Mouse (Mus musculus) limb, embryonic 15.5 days (tissue): ENCODE results near the gene Wfdc9. TPM values are rescaled to one million over a fixed set of nuclear protein-coding genes. Genes with fewer than 3 reads are reported as not detected.

Source experiments
- ATAC-seq: fragments of 200-750 bp; cut with Nextera tagmentation; 2 replicates; pipeline ENCODE4 v1.8.0; 2017; ENCODE audit warnings: low read depth, moderate TSS enrichment; ENCODE audit not compliant: insufficient number of reproducible peaks, low FRiP score, low TSS enrichment
- H3K27ac ChIP-seq: fragments of 300-500 bp; sonication (generic); 2 replicates; pipeline ENCODE4 v1.5.1; 2015; ENCODE audit warnings: moderate library complexity, mild to moderate bottlenecking, inconsistent platforms
- H3K27me3 ChIP-seq: fragments of 300-500 bp; sonication (generic); 2 replicates; pipeline ENCODE4 v1.6.1; 2015; ENCODE audit warnings: inconsistent platforms
- H3K36me3 ChIP-seq: fragments of 300-500 bp; sonication (generic); 2 replicates; pipeline ENCODE4 v1.6.1; 2015; ENCODE audit warnings: inconsistent platforms
- H3K4me1 ChIP-seq: fragments of 300-500 bp; sonication (generic); 2 replicates; pipeline ENCODE4 v1.6.1; 2015; ENCODE audit warnings: inconsistent platforms
- H3K4me2 ChIP-seq: fragments of 300-500 bp; sonication (generic); 2 replicates; pipeline ENCODE4 v1.6.1; 2015; ENCODE audit warnings: mild to moderate bottlenecking, inconsistent platforms
- H3K4me3 ChIP-seq: fragments of 300-500 bp; sonication (generic); 2 replicates; pipeline ENCODE4 v1.5.1; 2015; ENCODE audit warnings: mild to moderate bottlenecking, inconsistent platforms
- H3K9ac ChIP-seq: fragments of 300-500 bp; sonication (generic); 2 replicates; pipeline ENCODE4 v1.6.1; 2015; ENCODE audit warnings: inconsistent platforms
- H3K9me3 ChIP-seq: fragments of 300-500 bp; sonication (generic); 2 replicates; pipeline ENCODE4 v1.6.1; 2016; ENCODE audit warnings: inconsistent platforms
- WGBS: fragments of 180-500 bp; shearing (Covaris S2); methylation state at CpG from one replicate; pipeline ENCODE4 v1.1.7; 2015; 5-methylcytosine and 5-hydroxymethylcytosine counted together
- polyA plus RNA-seq: library from polyadenylated mRNA; unstranded; fragments of >200 nt; fragmentation: Nextera tagmentation; extraction: Ambion mirVana; gene quantifications from 2 replicates; pipeline ENCODE4 v1.2.1, GENCODE M21; 2015

Wfdc9 gene
- polyA plus RNA-seq, result not detected in 2 replicates

DNA sequence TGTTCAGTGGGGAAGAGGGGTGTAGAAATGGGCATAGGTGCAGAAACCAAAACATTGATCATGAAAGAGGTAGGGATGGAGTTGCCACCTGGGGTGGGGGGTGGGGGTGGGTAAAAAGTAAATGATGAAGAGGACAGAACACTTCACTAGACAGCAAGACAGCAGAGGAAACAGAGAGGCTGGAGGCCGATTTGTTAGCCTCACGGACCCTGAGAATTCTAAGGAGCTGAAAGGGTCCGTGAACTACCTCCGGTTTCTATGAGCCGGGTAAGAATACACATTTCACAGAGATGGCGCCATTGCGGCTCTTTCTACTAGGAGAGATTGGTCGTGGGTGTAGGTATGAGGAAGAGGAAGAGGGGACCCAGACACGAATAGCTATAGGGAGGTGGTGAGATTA lies at the start of gene Wfdc9:
TSS of gene Wfdc9 (minus strand) at position 101 of the 400 bp plus-strand sequence.
- 80% methylated on average over 9 of the region's 9 CpGs for WGBS
- H3K27me3 ChIP-seq, result 0 out of 2 replicates have a peak, but pooled peaks cover 4% of the 10 kb centered on the region
- H3K27ac ChIP-seq, result no peak within 1 kb of the TSS
- no peak within 1 kb of the TSS for H3K4me3 ChIP-seq
- H3K36me3 ChIP-seq, result no peaks in the 10 kb centered on the region
- H3K9ac ChIP-seq, result no peak within 1 kb of the TSS
- no peak within 1 kb of the TSS for H3K4me2 ChIP-seq
- no peaks in the 10 kb centered on the region for H3K9me3 ChIP-seq
- ATAC-seq, result no peak
- H3K4me1 ChIP-seq, result no peaks in the 10 kb centered on the region

DNA sequence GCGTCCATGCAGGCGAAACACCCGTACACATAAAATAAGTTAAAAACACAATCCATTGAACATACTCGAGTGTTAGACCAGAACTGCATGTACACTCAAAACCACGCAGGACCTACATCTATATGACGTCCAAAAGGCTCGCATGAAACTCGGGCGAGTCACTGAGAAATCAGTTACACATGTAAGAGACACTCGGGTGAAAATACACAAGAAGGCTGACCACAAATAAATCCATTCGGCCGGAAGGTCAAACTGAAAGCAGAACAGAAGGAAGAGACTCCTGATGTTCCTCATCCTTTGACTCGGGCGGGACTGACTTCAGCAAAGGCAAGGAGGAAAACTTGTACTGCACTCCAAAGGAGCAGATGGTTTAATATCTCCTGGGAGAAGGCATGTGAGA lies 49.6 kb upstream of the Wfdc9 start:
- Histone ChIP-seq H3K4me2 (no peak overlapping the region), H3K4me1 (no peaks in the 10 kb centered on the region), H3K4me3 (no peak overlapping the region), H3K27ac (no peak overlapping the region), H3K36me3 (no peaks in the 10 kb centered on the region), H3K9ac (no peak overlapping the region), H3K27me3 (no peaks in the 10 kb centered on the region), H3K9me3 (no peaks in the 10 kb centered on the region)
- 84% methylated on average over 14 of the region's 14 CpGs for WGBS
- no peak for ATAC-seq

DNA sequence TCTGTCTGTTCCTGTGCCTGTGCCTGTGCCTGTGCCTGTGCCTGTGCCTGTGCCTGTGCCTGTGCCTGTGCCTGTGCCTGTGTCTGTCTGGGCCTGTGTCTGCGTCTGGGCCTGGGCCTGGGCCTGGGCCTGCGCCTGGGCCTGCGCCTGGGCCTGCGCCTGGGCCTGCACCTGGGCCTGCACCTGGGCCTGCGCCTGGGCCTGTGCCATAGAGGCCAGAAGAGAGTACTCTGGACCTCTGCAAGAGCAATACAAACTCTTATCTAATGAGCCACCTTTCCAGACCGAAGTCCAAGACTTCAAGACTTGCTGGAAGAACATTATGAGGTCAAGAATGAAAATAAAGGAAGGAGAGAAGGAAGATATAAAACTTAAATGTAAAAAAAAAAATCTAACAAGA lies 48.9 kb upstream of the Wfdc9 start:
- WGBS, result 89% methylated on average over 6 of the region's 6 CpGs
- no peak overlapping the region for H3K27ac ChIP-seq
- H3K4me1 ChIP-seq, result no peaks in the 10 kb centered on the region
- H3K4me3 ChIP-seq, result no peak overlapping the region
- H3K27me3 ChIP-seq, result no peaks in the 10 kb centered on the region
- H3K9me3 ChIP-seq, result no peaks in the 10 kb centered on the region
- H3K4me2 ChIP-seq, result no peak overlapping the region
- no peak for ATAC-seq
- no peaks in the 10 kb centered on the region for H3K36me3 ChIP-seq
- no peak overlapping the region for H3K9ac ChIP-seq

DNA sequence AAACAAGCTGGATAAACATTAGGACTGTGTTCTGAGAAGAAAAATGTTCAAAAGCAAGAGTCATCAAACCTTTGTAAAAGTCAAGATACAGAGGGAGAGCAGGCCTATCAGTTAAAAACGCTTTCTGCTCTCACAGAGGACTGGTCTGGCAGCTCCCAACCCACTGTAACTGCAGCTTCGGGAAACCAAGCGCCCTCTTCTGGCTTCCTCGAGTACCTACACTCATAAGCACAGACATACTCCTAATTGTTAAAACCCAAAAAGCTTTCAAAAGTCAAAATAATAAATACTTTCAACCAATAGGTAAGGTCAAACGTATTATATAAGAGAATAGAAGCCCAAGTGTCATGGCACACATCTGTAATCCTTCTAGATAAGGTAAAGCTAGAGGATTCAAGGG lies 47.9 kb upstream of the Wfdc9 start:
- no peaks in the 10 kb centered on the region for H3K9me3 ChIP-seq
- no peak overlapping the region for H3K9ac ChIP-seq
- WGBS, result 81% methylated on average over 5 of the region's 5 CpGs
- H3K4me2 ChIP-seq, result no peak overlapping the region
- no peak overlapping the region for H3K4me3 ChIP-seq
- no peak for ATAC-seq
- no peaks in the 10 kb centered on the region for H3K27me3 ChIP-seq
- H3K27ac ChIP-seq, result no peak overlapping the region
- H3K4me1 ChIP-seq, result no peaks in the 10 kb centered on the region
- H3K36me3 ChIP-seq, result no peaks in the 10 kb centered on the region

DNA sequence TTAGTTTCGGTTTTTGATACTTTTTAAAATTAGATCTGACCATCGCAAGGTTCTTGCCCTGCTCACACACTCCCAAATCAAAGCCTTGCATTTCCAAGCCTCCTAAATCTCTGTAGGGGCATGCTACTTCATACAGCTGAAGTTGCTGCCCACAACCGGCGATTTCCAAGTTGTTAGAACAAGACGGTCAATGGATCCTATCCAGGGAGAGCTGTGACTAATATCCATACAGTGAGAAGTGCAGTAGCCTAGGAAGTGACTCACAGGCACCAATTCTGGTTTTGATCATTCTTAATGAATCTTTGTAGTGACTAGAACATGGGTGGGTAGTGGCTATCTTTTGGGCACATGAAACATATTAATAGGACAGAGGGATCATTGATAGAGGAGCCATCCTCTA lies 45.4 kb upstream of the Wfdc9 start:
- Histone ChIP-seq H3K4me1 (no peaks in the 10 kb centered on the region), H3K9ac (no peak overlapping the region), H3K9me3 (no peaks in the 10 kb centered on the region), H3K4me3 (no peak overlapping the region), H3K27me3 (no peaks in the 10 kb centered on the region), H3K36me3 (no peaks in the 10 kb centered on the region), H3K4me2 (no peak overlapping the region), H3K27ac (no peak overlapping the region)
- ATAC-seq, result no peak
- 84% methylated on average over 5 of the region's 5 CpGs for WGBS

DNA sequence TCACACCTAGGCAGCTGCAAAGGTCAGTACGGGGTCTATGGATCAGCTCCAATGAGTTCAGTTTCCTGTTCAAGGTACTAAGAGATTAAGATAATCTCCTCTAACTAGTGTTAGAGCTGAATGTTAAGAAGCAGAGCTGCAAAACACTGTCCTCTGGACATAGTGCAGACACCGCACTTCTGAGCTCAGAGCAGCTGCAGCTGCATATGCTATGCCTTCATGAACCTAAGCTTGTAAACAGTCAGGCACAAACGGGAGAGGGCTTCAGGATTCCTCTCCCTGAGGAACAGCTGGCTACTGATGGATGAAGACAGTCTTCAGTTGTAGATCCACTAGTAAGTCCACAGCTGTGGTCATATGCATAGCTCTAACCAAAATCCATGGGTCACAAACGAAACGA lies 44.6 kb upstream of the Wfdc9 start:
- Histone ChIP-seq H3K4me1 (no peaks in the 10 kb centered on the region), H3K27ac (no peak overlapping the region), H3K9ac (no peak overlapping the region), H3K36me3 (no peaks in the 10 kb centered on the region), H3K4me2 (no peak overlapping the region), H3K27me3 (no peaks in the 10 kb centered on the region), H3K9me3 (no peaks in the 10 kb centered on the region), H3K4me3 (no peak overlapping the region)
- no peak for ATAC-seq
- 61% methylated on average over 5 of the region's 5 CpGs for WGBS

DNA sequence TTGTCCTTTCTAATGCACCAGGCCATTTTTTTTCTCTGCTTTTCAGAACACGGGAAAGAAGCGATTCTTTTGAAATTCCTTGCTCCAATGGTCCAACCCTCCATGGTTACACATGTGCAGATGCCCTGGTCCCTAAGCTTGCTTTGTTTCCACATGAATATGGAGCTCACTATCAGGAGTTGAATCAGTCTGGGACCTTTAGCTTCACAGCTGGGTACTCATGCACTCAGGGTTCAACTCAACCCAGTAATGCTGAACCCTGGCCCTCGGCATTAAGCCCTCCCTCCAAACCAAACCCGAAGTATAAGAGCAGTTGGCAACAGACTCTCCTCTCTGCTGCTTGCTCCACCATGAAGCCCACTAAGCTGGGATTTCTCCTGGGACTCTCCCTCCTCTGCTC lies 41.8 kb upstream of the Wfdc9 start, which contains the start of gene Spint4:
TSS of gene Spint4 (plus strand) at position 301 of the 400 bp plus-strand sequence.
- no peak within 1 kb of the TSS for H3K4me2 ChIP-seq
- no peak within 1 kb of the TSS for H3K4me3 ChIP-seq
- WGBS, result 78% methylated on average over 4 of the region's 4 CpGs
- H3K36me3 ChIP-seq, result no peaks in the 10 kb centered on the region
- H3K27me3 ChIP-seq, result no peaks in the 10 kb centered on the region
- ATAC-seq, result no peak
- no peak within 1 kb of the TSS for H3K27ac ChIP-seq
- no peak within 1 kb of the TSS for H3K9ac ChIP-seq
- no peaks in the 10 kb centered on the region for H3K4me1 ChIP-seq
- H3K9me3 ChIP-seq, result no peaks in the 10 kb centered on the region

DNA sequence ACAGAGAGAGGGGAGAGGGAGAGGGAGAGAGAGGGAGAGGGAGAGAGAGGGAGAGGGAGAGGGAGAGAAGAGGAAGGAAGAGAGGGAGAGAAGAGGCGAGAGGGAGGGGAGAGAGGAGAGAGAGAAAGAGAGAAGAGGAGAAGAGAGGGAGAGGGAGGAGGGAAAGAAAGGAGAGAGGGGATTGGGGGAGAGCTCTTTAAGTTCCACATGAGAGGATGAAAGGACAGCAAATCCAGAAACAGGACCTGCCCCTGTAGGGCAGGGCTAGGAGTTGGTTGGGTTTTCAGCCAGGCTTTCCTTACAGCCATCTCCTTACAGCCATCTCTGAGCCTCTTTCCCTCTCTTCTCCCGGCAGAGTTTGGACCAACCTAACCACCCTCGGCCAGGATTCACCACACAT lies 28.4 kb upstream of the Wfdc9 start, which contains the start of gene Wfdc13:
TSS of gene Wfdc13 (plus strand) at position 301 of the 400 bp plus-strand sequence.
- ATAC-seq, result no peak
- Histone ChIP-seq H3K27ac (no peak within 1 kb of the TSS), H3K27me3 (no peaks in the 10 kb centered on the region), H3K4me2 (no peak within 1 kb of the TSS), H3K4me1 (no peaks in the 10 kb centered on the region), H3K4me3 (no peak within 1 kb of the TSS), H3K9ac (no peak within 1 kb of the TSS), H3K9me3 (no peaks in the 10 kb centered on the region), H3K36me3 (no peaks in the 10 kb centered on the region)
- 58% methylated on average over 3 of the region's 3 CpGs for WGBS

DNA sequence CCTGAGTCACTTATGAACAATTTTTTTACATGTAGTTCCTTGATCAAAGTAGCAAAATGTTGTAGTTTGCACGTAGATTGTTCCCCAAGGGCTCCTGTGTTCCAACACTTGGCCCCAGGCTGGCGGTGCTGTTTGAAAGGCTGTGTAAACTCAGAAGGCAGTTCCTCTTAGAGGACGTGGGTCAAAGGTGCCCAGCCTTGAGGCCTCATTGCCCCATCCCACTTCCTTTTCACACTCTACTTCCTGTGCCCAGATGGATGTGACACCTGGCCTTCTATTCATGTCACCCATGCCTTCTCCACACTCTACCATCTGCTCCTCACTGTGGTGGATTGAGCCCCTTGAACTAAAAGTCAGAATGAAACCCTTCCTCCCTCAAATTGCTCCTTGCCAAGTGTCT lies 23.5 kb upstream of the Wfdc9 start:
- Histone ChIP-seq H3K9me3 (no peaks in the 10 kb centered on the region), H3K27me3 (no peaks in the 10 kb centered on the region), H3K36me3 (no peaks in the 10 kb centered on the region), H3K4me3 (no peak overlapping the region), H3K4me2 (no peak overlapping the region), H3K4me1 (peaks cover 9% of the 10 kb centered on the region), H3K27ac (no peak overlapping the region), H3K9ac (no peak overlapping the region)
- ATAC-seq, result no peak
- 32% methylated on average over 3 of the region's 3 CpGs for WGBS

DNA sequence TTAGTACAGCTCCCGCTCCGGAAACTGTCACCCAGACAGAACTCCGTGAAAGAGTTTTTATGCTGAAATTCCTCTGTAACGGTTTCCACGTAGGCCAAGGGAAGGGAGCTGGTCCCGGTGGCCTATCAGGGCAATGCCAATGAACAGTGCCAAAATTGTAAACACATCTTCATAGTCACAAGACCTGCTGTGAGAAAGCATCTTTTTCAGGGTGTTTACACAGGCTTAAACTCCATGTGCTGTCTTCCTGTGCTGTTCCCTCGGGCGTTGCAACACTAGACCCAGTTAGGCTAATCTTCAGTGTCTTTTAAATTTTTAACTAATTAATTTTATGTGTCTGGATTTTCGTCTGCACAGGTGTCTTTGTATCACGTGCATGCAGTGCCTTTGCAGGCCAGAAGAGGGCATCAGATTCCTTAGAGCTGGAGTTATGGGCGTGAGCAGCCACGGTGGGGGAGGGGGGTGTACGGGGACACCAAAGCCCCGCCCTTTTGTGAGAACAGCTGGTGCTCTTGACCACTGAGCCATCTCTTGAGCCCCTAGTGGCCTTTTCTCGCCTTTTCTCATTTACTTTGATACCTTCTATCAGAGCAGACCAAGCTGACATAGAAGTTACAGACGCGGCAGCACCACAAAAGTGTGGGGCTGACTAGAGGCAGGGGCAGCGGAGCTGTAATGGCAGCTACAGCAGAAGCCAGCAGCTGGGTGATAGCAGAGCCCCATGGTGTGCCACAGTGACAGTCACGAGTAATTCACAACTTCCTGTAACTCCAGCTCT lies 22.7 kb upstream of the Wfdc9 start:
- H3K4me3 ChIP-seq, result peak overlapping the region; percentile 32
- no peak overlapping the region for H3K27ac ChIP-seq
- no peak for ATAC-seq
- WGBS, result 15% methylated on average over 19 of the region's 19 CpGs
- no peak overlapping the region for H3K9ac ChIP-seq
- H3K36me3 ChIP-seq, result no peaks in the 10 kb centered on the region
- no peaks in the 10 kb centered on the region for H3K27me3 ChIP-seq
- peaks cover 9% of the 10 kb centered on the region for H3K4me1 ChIP-seq
- peak overlapping the region; percentile 53 for H3K4me2 ChIP-seq
- H3K9me3 ChIP-seq, result no peaks in the 10 kb centered on the region

DNA sequence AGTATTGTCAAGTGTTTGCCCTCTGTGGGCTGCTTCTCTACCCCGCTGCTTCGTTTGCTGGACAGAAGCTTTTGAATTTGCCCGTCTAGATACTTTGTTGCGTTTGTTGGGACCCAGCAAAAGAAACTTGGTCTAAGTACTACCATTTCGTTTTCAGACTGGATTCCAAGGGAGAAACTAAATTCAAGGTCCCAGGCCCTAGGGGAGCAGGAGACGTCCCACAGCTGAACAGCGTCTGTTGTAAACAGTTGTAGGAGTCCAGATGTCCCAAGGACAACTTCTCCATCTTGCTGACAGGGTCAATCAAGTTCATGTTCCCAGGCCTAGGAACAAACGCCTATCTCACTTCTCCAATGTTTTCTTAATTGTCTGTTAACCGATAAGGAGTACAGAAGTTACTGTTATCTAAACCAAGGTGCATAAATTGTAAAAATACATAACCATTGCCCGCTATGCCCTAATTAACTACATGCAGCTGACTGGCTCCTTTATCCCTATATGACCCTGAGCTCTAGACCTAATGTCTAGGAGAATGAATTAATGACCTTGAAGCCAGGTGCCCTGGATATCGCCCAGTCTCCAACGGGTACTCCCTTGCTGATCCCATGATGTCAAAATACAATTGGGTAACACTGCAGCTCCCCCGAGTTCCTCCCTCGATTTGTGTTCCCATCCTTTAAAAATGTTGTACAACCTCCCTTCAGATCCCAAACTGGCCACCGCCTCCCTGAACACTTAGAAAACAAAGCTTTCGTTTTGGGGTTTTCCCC lies 20.7 kb upstream of the Wfdc9 start:
- H3K27ac ChIP-seq, result no peak overlapping the region
- H3K4me1 ChIP-seq, result peaks cover 9% of the 10 kb centered on the region
- H3K27me3 ChIP-seq, result no peaks in the 10 kb centered on the region
- H3K9me3 ChIP-seq, result no peaks in the 10 kb centered on the region
- no peaks in the 10 kb centered on the region for H3K36me3 ChIP-seq
- ATAC-seq, result no peak
- no peak overlapping the region for H3K9ac ChIP-seq
- 79% methylated on average over 16 of the region's 16 CpGs for WGBS
- H3K4me3 ChIP-seq, result no peak overlapping the region
- no peak overlapping the region for H3K4me2 ChIP-seq

DNA sequence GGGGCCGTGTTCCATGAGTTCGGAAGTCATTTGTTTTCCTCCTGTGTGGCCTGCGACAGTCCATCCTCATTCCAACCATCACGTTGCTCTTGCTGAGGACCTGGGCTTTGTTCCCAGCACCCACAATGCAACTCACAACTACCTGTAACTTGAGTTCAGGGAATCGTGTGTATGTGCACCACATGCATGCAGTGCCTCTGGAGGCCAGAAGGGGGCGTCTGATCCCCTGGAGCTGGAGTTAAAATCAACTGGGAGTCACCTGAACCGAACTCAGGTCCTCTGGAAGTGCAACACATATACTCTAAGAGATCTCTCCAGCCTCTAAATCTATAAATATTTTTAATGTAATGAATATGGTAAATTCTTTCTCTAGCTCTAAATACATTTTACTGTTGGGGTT lies 19.7 kb upstream of the Wfdc9 start:
- WGBS, result 75% methylated on average over 7 of the region's 7 CpGs
- no peak overlapping the region for H3K27ac ChIP-seq
- H3K36me3 ChIP-seq, result no peaks in the 10 kb centered on the region
- no peak overlapping the region for H3K4me2 ChIP-seq
- ATAC-seq, result no peak
- H3K9me3 ChIP-seq, result no peaks in the 10 kb centered on the region
- no peaks in the 10 kb centered on the region for H3K27me3 ChIP-seq
- H3K9ac ChIP-seq, result no peak overlapping the region
- H3K4me3 ChIP-seq, result no peak overlapping the region
- H3K4me1 ChIP-seq, result peaks cover 9% of the 10 kb centered on the region
